Mouse (Mus musculus) stomach, postnatal 0 days (tissue): Measurements from ENCODE around the gene Atp13a1.

Experiments
- CTCF ChIP-seq: IDR thresholded peaks from 2 replicates; pipeline ENCODE4 v1.5.1; 2016; ENCODE audit warnings: antibody characterized with exemption, low read depth, mild to moderate bottlenecking, moderate library complexity
- EP300 ChIP-seq: optimal IDR thresholded peaks from 2 replicates; pipeline ENCODE3; 2016; ENCODE audit warnings: antibody characterized with exemption

DNA sequence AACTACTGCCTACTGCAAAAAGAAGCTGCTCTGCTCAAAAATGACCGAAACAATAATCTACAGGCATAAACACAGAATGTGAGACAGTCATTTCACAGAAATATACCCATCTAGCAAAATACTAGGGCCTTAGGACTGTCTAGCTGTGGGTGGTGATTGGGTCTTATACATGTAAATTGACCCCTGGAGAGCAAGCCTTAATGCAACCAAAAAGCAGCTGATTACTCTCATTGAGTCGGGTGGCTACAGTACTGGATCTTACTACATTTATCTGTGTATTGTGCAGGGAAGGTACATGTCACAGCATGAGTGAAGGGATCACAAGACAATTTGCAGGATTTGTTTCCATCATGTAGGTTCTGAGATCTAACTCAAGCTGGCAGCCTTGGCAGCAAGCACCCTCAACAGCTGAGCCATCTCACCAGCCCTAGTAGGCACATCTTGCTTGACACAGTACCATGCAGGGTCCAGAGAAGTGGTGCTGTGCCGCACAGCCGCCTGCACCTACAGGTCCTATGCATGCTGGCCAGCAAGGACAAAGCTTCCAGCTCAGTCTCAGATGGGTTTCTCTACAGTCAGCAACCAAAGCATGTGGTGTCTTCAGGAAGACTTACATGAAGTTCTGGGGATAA is 29.0 kb upstream of the Atp13a1 start:
- TF ChIP-seq CTCF (no peak), EP300 (no peak)
